Mouse (Mus musculus) right cerebral cortex, postnatal 4 days (tissue): ENCODE measurements around the gene Chst11.

Experiments used
- DNase-seq: peaks from one replicate; pipeline ENCODE4 v3.0.0-alpha.2; 2022

Gene Chst11

DNA sequence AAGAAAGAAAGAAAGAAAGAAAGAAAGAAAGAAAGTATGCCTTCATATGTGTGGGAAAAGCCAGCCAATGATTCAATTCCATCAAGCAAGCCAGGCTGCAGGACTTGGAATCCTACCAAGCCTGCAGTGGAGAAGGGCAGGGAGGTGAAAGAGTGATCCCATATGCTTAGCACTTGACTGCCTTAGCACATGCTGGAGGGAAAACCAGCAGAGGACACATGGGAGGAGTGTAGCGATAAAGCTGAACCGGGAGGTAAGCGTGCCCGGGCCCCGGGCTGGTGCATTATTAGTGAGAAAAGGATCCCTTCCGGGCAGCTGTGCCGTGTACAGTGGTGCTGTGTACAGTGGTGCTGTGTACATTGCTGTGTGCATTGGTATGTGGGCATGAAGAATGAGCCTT, 165.3 kb downstream of the Chst11 start:
- no peak for DNase-seq

DNA sequence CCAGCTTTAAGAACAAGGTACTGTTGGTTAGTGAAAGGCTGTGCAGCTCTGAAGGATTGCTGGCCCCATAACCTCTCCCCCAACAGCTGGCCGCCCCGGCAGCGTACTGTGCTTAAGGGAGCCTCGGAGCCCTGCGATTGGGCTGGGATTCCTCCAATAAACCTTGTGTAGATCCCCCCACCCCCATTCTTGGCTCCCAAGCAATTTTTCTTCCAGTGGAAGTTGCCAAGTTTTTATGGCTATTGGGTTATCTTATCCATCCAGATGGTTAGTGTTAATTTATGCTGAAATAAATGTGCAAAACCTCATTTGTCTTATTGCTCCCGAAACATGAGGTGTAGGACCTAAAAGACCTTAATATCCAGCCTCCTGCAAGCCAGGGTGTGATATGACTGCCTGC, 166.1 kb downstream of the Chst11 start:
- DNase-seq = no peak

DNA sequence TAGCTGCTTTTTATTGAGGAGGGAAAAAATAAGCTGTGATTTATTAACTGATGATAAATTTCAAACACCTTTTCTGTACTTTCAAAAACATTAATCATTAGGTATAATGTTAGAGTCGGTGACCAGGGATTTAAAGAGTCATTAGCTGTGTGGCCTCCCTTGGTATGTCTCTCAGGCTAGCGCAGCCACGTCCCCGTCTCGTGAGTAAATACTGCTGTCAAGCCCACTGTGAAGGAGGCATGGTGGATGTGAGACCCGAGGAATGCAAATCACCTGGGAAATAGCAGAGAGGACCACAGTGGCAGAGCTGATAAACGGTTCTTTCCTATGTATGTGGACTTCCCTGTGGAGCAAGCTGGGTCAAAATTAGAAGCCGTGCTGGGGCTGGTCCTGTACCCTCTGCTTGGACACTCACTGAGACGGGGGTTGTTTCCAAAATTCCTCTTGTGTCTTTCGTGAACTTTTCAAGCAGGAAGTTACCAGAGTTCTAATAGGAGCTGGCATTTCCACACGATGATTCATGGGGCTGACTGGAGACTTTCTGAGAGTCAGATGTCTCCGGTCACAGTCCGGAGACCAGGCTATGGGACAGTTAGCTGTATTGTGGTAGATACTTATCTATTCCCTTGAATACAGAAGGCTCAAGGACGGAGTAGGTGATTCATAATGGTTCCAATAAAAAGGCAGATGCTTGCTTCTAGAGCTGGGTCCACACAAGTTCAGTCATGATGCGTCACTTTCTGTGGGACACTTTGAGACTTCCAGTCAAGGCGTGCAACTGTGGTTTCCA, 166.8 kb downstream of the Chst11 start:
- no peak for DNase-seq

DNA sequence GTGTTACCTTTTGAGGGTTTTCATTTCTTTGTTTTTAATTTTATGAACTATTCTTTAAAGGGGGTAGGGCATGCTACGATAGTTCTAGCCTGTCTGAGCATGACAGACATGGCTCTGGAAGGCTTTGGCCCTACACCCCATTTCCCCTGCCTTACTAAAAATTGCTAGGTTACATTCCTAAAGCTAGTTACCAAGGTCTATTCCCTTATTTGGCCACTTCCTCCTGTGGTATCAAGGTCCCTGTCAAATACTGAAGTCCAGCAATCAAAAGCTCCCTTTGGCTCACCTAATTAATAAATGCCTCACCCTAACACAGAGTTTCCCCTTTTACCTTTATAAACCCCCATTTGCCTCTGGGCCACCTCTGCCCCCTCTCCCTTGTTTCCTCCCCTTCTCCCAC, 167.4 kb downstream of the Chst11 start:
- no peak for DNase-seq

DNA sequence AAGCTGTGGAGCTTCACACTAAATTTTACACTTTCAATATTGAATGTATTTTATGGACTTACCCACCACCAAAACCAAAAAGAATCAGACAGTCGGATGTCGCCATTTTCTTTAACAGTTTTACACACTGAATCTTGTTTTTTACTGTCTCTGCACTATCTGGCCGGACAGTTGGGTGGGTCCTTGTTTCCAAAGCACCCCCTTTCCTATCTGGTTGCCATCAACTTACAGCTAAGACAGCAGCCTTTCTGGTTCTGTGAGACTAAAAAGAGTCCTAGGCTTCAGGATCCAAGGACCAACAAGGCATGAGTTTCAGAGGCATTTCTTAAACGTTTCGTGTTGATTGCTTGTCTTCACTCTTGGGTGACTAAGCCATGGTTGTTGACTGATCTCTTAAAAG, 168.1 kb downstream of the Chst11 start:
- DNase-seq = no peak

DNA sequence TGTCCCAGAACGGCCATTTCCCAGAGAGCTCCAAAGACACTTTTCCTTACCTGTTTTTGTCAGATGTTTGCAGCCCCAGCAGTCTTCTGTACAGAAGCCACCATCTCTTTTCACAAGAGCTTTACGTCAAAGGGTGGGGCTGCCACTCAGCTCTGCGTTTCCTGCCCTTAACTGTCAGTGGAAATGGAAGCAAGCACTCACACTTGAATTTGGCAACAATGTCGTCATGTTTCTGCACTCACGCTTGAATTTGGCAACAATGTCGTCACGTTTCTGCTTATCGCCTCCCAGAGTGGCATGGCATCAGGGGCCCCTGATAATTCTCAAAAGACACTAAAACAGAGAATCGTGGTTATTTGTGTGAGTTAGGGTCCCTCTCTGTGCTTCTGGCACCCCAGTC, 168.6 kb downstream of the Chst11 start:
- no peak for DNase-seq

DNA sequence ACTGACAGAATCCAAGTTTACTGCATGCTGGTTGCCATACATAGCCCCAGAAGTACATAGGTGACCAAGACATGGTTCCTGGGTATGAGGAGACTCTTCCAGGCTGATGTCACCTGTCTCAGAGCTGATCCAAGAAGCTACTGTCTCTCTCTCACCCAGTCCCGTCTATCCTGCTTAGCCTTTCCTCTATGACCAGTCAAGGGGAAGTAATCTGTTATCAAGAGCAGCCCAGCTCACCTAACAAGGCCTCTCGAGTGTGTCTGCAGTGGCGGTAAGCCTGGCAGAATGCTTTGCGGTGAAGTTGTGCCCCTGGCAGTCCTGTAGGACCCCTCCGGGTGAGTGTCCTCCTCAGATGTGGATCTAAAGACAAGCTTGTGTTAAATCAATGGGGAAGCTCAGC, 172.0 kb downstream of the Chst11 start:
- no peak for DNase-seq

DNA sequence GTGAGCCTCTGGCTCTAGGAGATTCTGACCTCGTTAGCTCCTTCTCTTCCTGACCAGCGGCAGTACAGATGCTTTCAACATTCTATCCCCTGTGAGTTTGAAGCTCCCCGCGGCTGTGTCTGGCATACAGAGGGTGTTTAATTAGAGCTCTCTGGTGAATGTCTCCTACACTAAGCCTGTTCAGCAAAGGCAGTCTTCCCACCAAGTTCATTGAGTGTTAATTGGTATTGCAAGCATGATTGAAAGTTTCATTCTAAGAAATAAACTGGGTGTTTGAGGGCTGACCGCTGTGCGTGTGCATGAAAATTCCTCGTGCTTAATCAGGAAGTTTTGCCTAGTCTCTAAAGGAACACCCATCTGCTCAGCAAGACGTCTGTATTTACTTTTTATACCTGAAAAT, 173.0 kb downstream of the Chst11 start:
- DNase-seq = no peak

DNA sequence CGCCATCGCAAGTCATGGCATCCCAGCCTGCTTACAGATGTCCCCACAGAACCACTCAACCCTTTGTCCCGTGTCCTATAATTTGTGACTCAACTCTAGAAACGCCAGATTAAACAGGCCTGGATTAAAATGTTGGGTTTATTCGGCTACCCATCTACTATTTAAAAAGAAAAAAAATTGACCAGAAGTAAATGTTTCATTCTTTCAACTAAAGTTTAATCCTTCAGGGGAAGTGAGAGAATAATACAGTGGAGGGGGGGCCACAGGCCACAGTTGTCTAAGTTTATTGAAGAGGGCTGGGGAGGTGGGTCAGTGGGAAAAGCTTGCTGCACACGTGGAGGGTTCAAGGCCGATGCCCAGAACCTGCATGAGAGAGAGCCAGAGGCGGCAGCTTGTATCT, 173.9 kb downstream of the Chst11 start:
- no peak for DNase-seq

DNA sequence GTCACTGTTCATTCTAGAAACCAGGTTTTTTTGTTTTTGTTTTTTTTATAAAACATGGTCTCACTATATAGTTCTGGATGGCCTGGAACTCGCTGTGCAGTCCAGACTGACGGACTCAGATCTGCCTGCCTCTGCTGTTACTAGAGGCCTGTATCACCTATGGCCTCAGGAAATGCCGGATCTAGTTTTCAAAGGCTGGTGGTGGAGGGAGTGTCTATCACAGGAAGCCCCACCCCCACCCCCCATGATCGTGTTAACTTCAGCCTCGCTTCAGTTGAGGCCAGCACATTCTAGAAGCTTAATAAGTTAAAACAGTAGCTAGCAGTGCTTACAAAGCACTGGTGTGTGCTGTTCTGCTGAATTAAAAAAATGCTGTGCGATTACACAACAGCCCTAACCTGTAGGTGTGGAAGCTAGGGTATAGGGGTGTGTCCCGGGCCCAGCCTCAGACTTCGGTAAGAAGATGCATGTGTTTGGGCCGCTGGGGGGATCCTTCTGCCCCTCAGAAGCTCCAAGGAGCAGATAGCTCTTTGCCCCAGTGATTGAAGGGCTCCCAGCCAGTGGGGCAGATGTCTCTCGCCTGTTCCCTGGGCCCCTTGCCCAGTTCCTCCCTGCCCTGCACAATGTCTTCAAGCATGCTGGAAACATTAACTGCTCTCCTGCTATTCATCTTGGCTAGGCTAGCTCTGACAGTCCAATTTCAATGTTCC, 176.5 kb downstream of the Chst11 start:
- peak; percentile 62 for DNase-seq

DNA sequence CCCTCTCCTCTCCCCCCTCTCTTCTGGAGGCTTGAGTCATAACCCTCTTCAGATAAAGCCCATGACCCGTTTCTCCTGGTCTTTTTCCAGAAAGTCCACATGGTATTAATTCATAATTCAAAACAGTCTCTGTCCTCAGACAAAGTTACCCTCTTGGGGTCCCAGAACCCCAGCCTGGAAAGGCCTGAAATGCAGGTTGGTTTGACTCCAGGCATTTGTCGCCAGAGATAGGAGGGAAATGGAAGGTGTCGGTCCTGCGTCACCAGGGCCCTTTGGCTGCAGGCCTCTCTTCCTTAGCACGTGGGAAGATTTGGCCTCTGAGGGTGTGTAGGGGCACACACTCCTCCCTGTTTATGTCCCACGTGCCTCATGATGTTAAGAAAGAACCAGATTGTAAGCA, 178.6 kb downstream of the Chst11 start:
- no peak for DNase-seq

DNA sequence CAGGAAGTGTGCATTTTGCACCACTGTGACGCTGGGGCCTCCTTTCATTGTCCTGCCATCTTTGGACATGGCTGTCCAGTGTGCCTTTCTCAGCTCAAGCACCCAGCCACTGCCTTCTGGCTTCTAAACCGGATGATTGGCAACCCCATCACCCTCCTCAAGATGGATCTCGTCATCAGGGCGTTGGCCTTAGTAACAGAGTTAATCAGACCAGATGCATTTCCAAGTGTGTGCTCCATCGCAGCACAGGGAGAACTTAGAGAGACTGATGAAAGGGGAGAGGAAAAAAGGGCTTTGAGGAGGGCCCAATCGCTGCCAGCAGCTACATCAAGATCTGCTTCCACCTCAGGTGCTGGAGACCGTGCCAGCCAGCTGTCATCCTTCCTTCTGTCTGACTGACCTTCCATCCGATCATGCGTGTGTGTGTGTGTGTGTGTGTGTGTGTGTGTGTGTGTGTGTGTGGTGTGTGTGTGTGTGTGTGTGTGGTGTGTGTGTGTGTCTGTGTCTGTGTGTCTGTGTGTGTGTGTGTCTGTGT, 179.7 kb downstream of the Chst11 start:
- DNase-seq = no peak

DNA sequence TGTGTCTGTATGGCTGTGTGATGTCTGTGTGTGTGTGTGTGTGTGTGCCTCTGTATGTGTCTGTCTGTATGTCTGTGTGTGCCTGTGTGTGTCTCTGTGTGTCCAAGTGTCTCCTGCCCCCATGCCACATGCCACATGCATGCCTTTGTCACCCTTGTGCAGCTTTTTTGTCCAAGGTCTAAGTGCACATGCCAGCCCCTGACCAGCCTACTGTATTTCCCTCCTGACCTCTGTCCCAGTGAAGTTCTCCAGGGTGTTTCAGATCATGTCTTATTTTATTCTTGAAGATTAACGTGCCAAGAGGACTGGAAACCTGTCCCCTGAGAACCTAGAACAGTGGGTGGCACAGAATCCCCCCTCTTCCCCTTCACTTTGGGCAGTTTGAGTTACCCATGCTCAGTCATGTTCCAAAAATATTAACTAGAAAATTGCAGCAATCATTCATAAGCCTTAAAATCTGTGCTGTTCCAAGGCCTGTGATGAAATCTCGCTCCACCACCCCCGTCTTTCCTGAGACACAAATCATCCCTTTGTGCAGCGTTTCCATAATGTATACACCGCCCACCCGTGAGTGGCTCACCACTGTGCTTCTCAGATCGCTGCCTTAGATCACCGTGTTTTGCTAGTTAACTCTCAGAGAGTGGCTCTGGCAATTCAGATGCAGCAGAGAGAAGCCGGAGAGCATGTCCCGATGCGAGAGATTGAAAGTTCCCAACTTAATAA, 180.4 kb downstream of the Chst11 start:
- DNase-seq = no peak

DNA sequence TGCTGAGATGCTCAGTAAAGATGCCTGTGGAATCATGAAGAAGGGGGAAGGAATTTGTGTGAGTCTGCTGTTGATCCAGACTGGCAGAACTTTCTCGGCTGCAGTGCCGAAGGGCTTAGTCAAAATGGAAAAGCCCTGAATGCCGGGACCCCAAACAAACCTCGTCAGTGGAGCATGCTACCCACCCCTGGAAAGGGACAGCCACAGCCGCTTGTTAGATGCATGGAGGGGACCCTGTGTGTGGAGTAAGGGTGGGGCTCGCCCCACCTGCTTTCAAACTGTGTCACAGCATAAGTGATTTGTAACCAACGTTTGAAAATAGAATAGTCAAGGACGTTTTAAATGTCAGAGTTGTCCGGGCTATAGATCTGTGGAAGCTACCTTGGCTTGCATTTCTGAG, 181.0 kb downstream of the Chst11 start:
- DNase-seq = no peak

DNA sequence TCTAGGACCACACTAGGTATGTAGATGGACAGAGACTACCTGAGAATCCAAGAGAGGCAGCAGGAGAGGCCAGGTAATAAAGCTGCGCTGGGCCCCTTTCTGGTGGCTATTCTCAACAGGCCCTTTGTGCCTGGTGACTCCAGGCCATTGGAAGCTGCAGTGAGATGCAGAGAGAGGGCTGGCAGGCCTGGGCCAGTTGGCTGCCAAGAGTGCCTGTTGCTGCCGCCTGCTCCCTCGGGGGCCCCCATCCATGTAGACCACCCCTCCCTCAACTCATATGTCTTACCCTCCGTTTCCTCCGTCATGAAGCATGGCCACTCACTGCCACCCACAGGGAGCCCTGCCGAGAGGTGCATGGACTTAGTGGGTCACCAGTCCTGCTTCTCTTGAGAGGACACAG, 182.2 kb downstream of the Chst11 start:
- no peak for DNase-seq

DNA sequence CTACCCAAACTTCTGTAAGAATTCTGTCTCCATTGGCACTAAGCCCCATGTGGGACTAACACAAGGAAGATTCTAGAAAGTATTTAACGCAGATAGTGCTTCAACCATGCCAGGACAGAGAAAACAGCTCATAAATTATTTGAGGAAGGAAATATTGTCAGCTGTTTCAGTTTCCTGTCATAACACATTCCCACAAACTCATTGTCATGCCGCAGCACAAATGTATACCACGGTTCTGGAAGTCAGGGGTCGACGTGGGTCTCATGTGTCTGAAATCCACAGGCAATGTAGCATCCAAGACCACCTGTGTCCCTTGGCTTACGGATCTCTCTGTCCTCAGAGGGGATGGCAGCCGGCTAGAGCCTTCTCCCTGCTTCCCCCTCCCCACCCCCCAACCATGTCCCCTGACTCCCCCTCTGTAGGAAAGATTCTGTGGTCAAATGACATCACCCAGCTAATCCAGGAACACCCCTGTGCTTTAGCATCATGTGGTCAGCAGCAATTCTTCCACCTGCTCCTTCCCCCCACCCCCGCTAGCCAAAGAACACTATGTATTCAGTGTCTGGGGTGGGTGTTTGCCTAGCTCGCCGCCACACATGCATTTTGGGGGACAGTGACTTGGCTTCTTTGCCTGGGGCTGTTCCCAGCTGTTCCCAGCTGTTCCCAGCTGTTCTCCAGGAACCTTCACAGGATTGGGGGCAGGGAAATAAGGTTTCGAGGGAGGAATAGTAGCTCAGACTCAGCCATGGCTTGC, 183.2 kb downstream of the Chst11 start:
- no peak for DNase-seq

DNA sequence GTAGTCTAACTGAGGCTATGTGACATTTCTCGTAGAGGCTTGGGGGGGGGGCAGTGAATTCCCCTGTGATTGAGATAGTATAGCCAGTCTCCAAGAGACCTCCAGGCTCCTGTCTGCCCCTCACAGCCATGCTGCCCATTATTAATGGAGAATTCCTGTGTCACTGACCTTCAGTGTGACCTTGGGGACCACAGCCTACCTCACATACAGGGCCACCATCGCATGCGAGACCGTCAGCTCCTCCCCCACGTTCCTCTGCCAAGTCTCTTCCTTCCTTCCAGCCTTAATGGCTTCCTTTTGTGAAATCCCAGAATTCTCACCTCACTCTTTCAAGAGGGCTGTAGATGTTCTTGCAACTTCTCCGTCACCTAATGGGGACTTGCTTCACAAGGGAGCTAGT, 184.3 kb downstream of the Chst11 start:
- DNase-seq = no peak

DNA sequence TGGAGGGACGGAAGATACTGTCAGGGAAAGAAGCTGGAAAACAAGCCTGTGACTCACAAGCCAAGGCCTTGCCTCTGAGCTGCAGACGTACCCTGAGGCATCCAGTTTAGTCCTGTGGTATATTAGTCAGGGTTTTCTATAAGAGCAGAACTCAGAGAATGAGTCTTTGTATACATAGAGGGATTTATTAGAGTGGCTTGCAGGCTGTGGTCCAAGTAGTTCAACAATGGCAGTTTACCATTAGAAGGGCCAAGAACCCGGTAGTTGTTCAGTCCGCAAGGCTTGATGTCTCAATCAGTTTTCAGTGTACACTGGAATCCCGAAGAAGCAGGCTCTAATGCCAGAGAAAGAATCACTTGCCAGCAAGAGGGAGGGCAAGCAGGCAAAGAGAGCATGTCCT, 192.9 kb downstream of the Chst11 start:
- no peak for DNase-seq

DNA sequence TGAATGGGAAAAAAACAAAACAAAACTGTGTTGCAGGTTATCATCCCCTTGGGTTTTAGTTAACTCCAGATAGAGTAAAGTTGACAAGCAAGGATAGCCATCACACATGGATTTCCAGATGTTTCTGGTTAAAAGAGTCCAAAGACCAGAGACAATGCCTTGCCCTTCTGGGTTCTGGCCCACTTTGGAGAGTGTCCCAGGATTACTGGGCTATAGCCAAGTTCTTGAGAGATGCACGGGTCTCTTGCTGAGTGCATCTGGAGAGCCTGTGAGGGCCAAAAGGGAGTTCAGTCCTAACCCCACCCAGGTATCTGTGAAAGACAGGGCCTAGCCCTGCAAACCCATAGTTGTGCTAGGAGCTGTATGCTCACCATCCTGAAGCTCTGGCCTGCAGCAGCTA, 193.4 kb downstream of the Chst11 start:
- no peak for DNase-seq

DNA sequence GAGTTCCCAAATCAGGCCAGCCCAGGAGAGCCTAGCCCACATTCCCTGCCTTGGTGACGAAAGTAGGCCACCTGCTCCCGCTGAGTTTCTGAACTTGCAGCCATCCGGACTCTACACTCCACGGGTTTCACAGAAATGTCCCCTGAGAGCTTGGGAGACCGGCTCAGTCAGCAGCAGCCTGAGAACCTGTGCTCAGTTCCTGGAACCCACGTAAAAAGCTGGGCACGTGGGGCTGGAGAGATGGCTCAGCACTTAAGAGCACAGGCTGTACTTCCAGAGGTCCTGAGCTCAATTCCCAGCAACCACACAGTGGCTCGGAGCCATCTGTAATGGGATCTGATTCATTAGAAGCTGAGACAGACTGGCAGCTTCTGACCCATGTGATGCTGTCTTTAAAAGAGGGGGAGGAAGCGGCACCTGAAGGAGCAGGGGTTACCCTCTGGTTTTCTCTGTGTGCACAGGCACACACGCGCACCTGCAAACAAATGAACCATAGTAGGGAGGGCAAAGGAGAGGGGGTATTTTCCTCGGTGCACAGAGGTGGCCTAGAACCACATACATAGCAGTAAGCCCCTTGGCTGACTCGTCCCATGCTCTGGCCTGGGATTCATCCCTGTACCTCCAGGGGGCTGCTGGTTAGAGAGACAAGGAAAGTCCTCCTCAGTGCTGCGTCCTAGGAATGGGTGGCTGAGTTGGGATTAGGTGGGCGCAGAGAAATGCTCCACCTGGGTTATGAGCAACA, 196.7 kb downstream of the Chst11 start:
- DNase-seq = no peak

DNA sequence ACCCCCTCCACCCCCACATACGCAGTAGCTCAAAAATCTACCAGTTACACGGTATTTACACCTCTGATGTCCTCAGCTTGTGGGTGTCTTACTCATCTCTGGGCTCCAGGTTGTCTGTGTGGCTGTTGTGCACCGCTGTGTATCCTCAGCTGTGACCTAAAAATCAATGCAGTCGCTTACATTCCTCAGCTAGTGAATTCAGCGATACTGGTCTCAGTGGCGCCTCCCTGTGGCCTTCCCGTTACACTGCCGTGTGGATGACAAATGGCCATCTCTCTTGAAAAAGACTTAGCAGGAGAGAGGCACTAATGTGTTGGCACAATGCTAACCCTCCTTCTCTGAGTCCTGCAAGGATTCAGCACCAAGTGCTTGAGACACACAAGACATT, 197.3 kb downstream of the Chst11 start:
- DNase-seq = peak; percentile 89
